In genomic region chr14:118936952-118937351, GRCm38 (mm10) we compare ENCODE assay signal across 8 mouse cellular contexts. TPM values are rescaled to one million over a fixed set of nuclear protein-coding genes. Genes with fewer than 3 reads are reported as not detected.
DNase-seq lines count a peak whose midpoint lies in the region; ATAC-seq and TF ChIP-seq lines count a peak whose summit lies in the region.

No protein-coding gene starts in this region.

- no peaks in the 10 kb centered on the region for H3K9me3 ChIP-seq in heart, embryonic 11.5 days (replicated peaks; ENCODE audit: control insufficient read depth, low read length)
- H3K9me3 ChIP-seq in CH12.LX (replicated peaks; ENCODE audit: low read length), result no peaks in the 10 kb centered on the region
- no peaks in the 10 kb centered on the region for H3K9me3 ChIP-seq in forebrain, embryonic 16.5 days (ENCODE audit: control insufficient read depth, low read length)
- no peaks in the 10 kb centered on the region for H3K9me3 ChIP-seq in liver, embryonic 16.5 days (replicated peaks; ENCODE audit: control insufficient read depth, low read length)

- ATAC-seq in heart, embryonic 11.5 days (replicated peaks; ENCODE audit: insufficient number of reproducible peaks, low FRiP score, low TSS enrichment), result no peak
- ATAC-seq in forebrain, embryonic 16.5 days, result no peak
- ATAC-seq in liver, embryonic 16.5 days (ENCODE audit: low read depth), result no peak

- no peak for TF ChIP-seq EP300 in CH12.LX (IDR thresholded peaks at IDR 0.05; ENCODE audit: low read length)

- TF ChIP-seq RAD21 in CH12.LX (IDR thresholded peaks at IDR 0.05; ENCODE audit: low read depth, low read length), result no peak

- H3K27ac ChIP-seq in heart, embryonic 11.5 days (ENCODE audit: low read depth, low read length), result peak overlapping the region; percentile 81
- no peak overlapping the region for H3K27ac ChIP-seq in CH12.LX (ENCODE audit: insufficient read depth, low read depth)
- no peak overlapping the region for H3K27ac ChIP-seq in forebrain, embryonic 16.5 days (ENCODE audit: low read length)
- H3K27ac ChIP-seq in liver, embryonic 16.5 days (ENCODE audit: low read length), result peak overlapping the region; percentile 78

- no peaks in the 10 kb centered on the region for H3K36me3 ChIP-seq in heart, embryonic 11.5 days (ENCODE audit: control insufficient read depth, insufficient read depth, low read length)
- H3K36me3 ChIP-seq in CH12.LX (replicated peaks in 1 of 2; ENCODE audit: control insufficient read depth in 1 of 2, insufficient read depth in 1 of 2, low read length in 1 of 2), result peaks cover 0 to 3% of the 10 kb centered on the region in 2 experiments
- no peaks in the 10 kb centered on the region for H3K36me3 ChIP-seq in forebrain, embryonic 16.5 days (ENCODE audit: control insufficient read depth, insufficient read depth)
- no peaks in the 10 kb centered on the region for H3K36me3 ChIP-seq in liver, embryonic 16.5 days (ENCODE audit: control insufficient read depth, insufficient read depth)

- H3K4me2 ChIP-seq in heart, embryonic 11.5 days, result peak overlapping the region; percentile 86
- peak overlapping the region; percentile 74 for H3K4me2 ChIP-seq in CH12.LX (ENCODE audit: insufficient read depth, low read depth, poor library complexity, severe bottlenecking)
- peak overlapping the region; percentile 89 for H3K4me2 ChIP-seq in forebrain, embryonic 16.5 days (ENCODE audit: low read length)
- H3K4me2 ChIP-seq in liver, embryonic 16.5 days (ENCODE audit: low read depth, low read length), result peak overlapping the region; percentile 96

- DNase-seq in heart, postnatal 4 days, result no peak
- no peak for DNase-seq in CH12.LX (ENCODE audit: extremely low read depth)
- no peak for DNase-seq in frontal cortex, postnatal 10 days (ENCODE audit: low spot score in 2 of 2)
- DNase-seq in right cerebral cortex, postnatal 4 days, result no peak
- no peak for DNase-seq in thymus, postnatal 0 days (ENCODE audit: low spot score)

- H3K9ac ChIP-seq in heart, embryonic 11.5 days (ENCODE audit: low read depth, low read length), result peak overlapping the region; percentile 99
- H3K9ac ChIP-seq in CH12.LX (ENCODE audit: insufficient read depth, low read depth), result peak overlapping the region; percentile 62
- H3K9ac ChIP-seq in forebrain, embryonic 16.5 days (replicated peaks; ENCODE audit: low read depth, low read length), result peak overlapping the region; percentile 78
- H3K9ac ChIP-seq in liver, embryonic 16.5 days (ENCODE audit: low read depth, low read length), result peak overlapping the region; percentile 77

- H3K4me3 ChIP-seq in heart, embryonic 11.5 days (ENCODE audit: low read depth, low read length), result peak overlapping the region; percentile 99
- H3K4me3 ChIP-seq in CH12.LX (replicated peaks in 1 of 3; ENCODE audit: low read depth in 2 of 3, low read length in 2 of 3, poor library complexity in 1 of 3), result peak overlapping the region; percentile 56 to 99 (median 67)
- H3K4me3 ChIP-seq in forebrain, embryonic 16.5 days (replicated peaks; ENCODE audit: low read length), result peak overlapping the region; percentile 98
- peak overlapping the region; percentile 70 for H3K4me3 ChIP-seq in liver, embryonic 16.5 days (ENCODE audit: low read depth, low read length)

- 26% methylated on average over 4 of the region's 4 CpGs for WGBS in heart, embryonic 11.5 days (ENCODE audit: insufficient replicate concordance)
- 35% methylated on average over 4 of the region's 4 CpGs for WGBS in forebrain, embryonic 16.5 days
- 22% methylated on average over 4 of the region's 4 CpGs for WGBS in liver, embryonic 16.5 days (ENCODE audit: insufficient replicate concordance)

- in situ Hi-C loops in CH12.LX (cut with MboI; ENCODE audit: low pct_ligation_motif_present, low pct_unique_long_range_greater_than_20kb, low sequenced_read_pairs), result no loop called here

- no peaks in the 10 kb centered on the region for H3K27me3 ChIP-seq in heart, embryonic 11.5 days (ENCODE audit: control insufficient read depth, insufficient read depth, low read length)
- H3K27me3 ChIP-seq in CH12.LX (replicated peaks), result no peaks in the 10 kb centered on the region
- H3K27me3 ChIP-seq in forebrain, embryonic 16.5 days (replicated peaks; ENCODE audit: control insufficient read depth, insufficient read depth, low read length), result no peaks in the 10 kb centered on the region
- no peaks in the 10 kb centered on the region for H3K27me3 ChIP-seq in liver, embryonic 16.5 days (ENCODE audit: control insufficient read depth, insufficient read depth, low read depth, low read length)

- H3K79me2 ChIP-seq in CH12.LX (replicated peaks; ENCODE audit: control insufficient read depth, extremely low read depth, insufficient read depth, poor library complexity, severe bottlenecking), result peaks cover 14% of the 10 kb centered on the region

- no peak for TF ChIP-seq POLR2A in CH12.LX (IDR thresholded peaks at IDR 0.05; ENCODE audit: low read depth, low read length)

- TF ChIP-seq CTCF in CH12.LX (conservative IDR thresholded peaks at IDR 0.05 in 1 of 2, IDR thresholded peaks at IDR 0.05 in 1 of 2; ENCODE audit: low read depth in 2 of 2, low read length in 2 of 2), result no peak

- dilution Hi-C loops in CH12.LX (cut with MboI; ENCODE audit: extremely low pct_ligation_motif_present, extremely low pct_unique_long_range_greater_than_20kb, low sequenced_read_pairs), result no loop called here

- peaks cover 16% of the 10 kb centered on the region for H3K4me1 ChIP-seq in heart, embryonic 11.5 days (ENCODE audit: control insufficient read depth, insufficient read depth, low read length)
- peaks cover 6 to 39% of the 10 kb centered on the region in 2 experiments; a peak in 3 of 4 replicates for H3K4me1 ChIP-seq in CH12.LX (ENCODE audit: control insufficient read depth in 1 of 2, insufficient read depth in 2 of 2)
- H3K4me1 ChIP-seq in forebrain, embryonic 16.5 days (replicated peaks; ENCODE audit: control insufficient read depth, insufficient read depth, low read length), result peaks cover 11% of the 10 kb centered on the region
- H3K4me1 ChIP-seq in liver, embryonic 16.5 days (ENCODE audit: control insufficient read depth, low read depth, low read length), result peaks cover 30% of the 10 kb centered on the region

TF ChIP-seq in CH12.LX, 34 proteins besides CTCF, POLR2A, EP300 and RAD21:
- no peak for TF ChIP-seq CHD2 (IDR thresholded peaks at IDR 0.05; ENCODE audit: low read length)
- 0 out of 2 replicates have a peak, but pooled peaks have one; percentile 8 for TF ChIP-seq MEF2A (IDR thresholded peaks at IDR 0.05; ENCODE audit: borderline replicate concordance, low read depth, low read length)

RNA-seq across cellular contexts. Expression of gene Dnajc3, which starts 0.8 kb away (rescaled TPM):
- 32.8 and 37.6 TPM in 2 replicates for polyA plus RNA-seq in heart, embryonic 11.5 days (2014; fragmentation: Nextera tagmentation; extraction: Ambion mirVana)
- 10 to 100 TPM; 28.1 to 28.4 TPM for total RNA-seq in heart, postnatal 4 days (2021)
- total RNA-seq in CH12.LX (2012; rRNA removed) (29.0 and 42.7 TPM in 2 replicates), CH12.LX (2014; rRNA removed) (40.6 and 43.2 TPM in 2 replicates)
- polyA plus RNA-seq in CH12.LX (2012; ENCODE audit: insufficient read length, low read depth), result 30.8 and 31.6 TPM in 2 replicates
- 19.4 and 23.5 TPM in 2 replicates for polyA plus RNA-seq in forebrain, embryonic 16.5 days (2015; fragmentation: Nextera tagmentation; extraction: Ambion mirVana)
- polyA plus RNA-seq in liver, embryonic 16.5 days (2015; fragmentation: Nextera tagmentation; extraction: Ambion mirVana), result 30.3 and 31.6 TPM in 2 replicates
- polyA plus RNA-seq in thymus, postnatal 0 days (2015; fragmentation: Nextera tagmentation; extraction: Ambion mirVana), result 70.1 and 70.8 TPM in 2 replicates

RNA-seq across cellular contexts. Expression of gene Dzip1, which starts 11.7 kb away (rescaled TPM):
- polyA plus RNA-seq in heart, embryonic 11.5 days (2014; fragmentation: Nextera tagmentation; extraction: Ambion mirVana), result 11.3 and 13.2 TPM in 2 replicates
- total RNA-seq in heart, postnatal 4 days (2021), result 1 to 10 TPM; 4.8 to 6.6 TPM
- 0.29 and 0.51 TPM in 2 replicates for total RNA-seq in CH12.LX (2012; rRNA removed)
- 0.16 and 0.19 TPM in 2 replicates for total RNA-seq in CH12.LX (2014; rRNA removed)
- polyA plus RNA-seq in CH12.LX (2012; ENCODE audit: insufficient read length, low read depth), result 0.68 and 0.83 TPM in 2 replicates
- 42.3 and 46.7 TPM in 2 replicates for polyA plus RNA-seq in forebrain, embryonic 16.5 days (2015; fragmentation: Nextera tagmentation; extraction: Ambion mirVana)
- 1.4 and 1.7 TPM in 2 replicates for polyA plus RNA-seq in liver, embryonic 16.5 days (2015; fragmentation: Nextera tagmentation; extraction: Ambion mirVana)
- 17.6 and 23.6 TPM in 2 replicates for polyA plus RNA-seq in thymus, postnatal 0 days (2015; fragmentation: Nextera tagmentation; extraction: Ambion mirVana)

Comparison
In these comparisons a context has a peak if more than half of its experiments do, and no peak if none do; other contexts are left out.
1. H3K27ac ChIP-seq: peak in heart, embryonic 11.5 days (single experiment) and liver, embryonic 16.5 days (single experiment); none in CH12.LX (single experiment) and forebrain, embryonic 16.5 days (single experiment).
2. Peak in every context shown above with its lines, with median percentiles within 50 percentile points of each other: H3K4me2 ChIP-seq, H3K4me3 ChIP-seq and H3K9ac ChIP-seq.